Mouse (Mus musculus) liver, postnatal 0 days (tissue): ENCODE data around the gene Rapgef2.

Source experiments
- CTCF ChIP-seq: sonication (generic); IDR thresholded peaks from 2 replicates; pipeline ENCODE4 v1.5.1; 2016; ENCODE audit warnings: antibody characterized with exemption, low read depth
- EP300 ChIP-seq: IDR thresholded peaks from 2 replicates; pipeline ENCODE4 v1.6.1; 2016; ENCODE audit warnings: antibody characterized with exemption, low read depth, mild to moderate bottlenecking

GRCm38 (mm10) chr3:79311895-79312294 lies 25.6 kb upstream of the Rapgef2 start:
- no peak for TF ChIP-seq CTCF
- TF ChIP-seq EP300 = no peak
